Mouse (Mus musculus): ENCODE results near the gene Pigu.
A peak's percentile ranks its signal among the peaks of the same experiment; 100 is the strongest.

Pigu gene

DNA sequence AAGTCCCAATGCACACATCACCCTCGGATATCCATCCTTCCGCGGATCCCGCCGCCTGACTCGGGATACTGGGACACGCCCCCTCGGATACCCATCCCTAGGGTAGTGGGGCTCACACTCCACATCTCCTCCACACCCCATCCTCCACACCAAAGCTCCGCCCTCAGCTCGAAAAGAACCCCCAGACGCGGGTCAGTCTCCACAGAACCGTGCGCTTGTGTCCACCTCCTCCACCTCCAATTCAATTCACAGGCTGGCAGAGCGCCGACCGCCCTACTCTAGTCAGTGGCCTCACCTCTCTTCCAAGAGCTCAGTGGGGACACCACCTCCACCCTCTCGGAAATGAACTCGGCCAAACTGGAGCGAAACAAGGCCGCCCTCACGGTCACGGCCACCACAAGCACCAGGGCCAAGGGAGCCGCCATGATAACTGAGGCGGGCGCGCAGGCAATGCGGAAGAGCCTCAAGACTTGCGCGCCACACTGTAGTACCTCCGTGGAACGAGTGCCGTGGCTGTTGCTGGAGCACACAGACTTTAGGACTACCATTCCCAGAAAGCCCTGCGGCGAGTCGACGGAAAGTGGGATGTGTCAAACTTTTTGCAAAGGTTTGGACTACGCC, at the start of gene Pigu:
Gene Pigu, minus strand, starts transcription at position 460 of the 621 bp plus-strand sequence.
- peak; percentile 94 for DNase-seq (ENCODE audit: low spot score)

DNA sequence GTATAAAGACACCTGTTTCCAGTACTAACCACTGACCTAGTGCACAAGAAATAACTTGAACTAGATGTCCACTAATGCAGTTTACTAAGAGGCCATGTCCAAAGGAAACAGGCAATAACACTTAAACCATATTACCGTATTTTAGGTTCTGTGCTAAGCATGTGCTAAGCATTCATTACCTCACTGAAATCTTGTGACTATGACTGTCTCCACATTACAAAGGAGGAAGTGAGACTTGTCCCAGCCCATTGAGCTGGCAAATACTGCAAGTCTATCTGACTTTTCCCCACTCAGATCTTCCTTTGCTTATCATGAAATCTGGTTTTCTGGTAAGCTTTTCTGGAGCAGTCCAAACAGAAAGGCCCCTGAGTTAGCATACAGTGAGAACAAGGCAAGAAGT, 47.4 kb upstream of the Pigu start:
- no peak for DNase-seq (ENCODE audit: low spot score)

DNA sequence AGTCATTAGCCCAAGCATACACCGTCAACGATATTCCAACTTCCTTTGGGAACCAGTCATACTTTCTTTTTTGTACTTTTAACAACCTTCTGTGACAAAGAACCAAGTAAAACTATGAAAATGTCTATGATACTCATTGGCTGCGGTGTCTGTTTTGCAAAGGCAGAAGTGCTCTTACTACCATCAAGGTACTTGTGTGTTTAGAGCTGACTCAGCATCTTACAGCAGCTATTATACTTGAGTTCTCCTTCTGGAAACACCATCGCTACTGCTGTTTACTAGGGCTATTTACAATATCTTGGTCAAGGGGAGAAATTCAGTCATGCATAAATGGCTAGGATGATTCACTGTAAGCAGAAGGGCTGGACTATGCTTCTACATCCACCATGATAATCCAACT, 44.7 kb upstream of the Pigu start:
- DNase-seq (ENCODE audit: low spot score), result no peak

DNA sequence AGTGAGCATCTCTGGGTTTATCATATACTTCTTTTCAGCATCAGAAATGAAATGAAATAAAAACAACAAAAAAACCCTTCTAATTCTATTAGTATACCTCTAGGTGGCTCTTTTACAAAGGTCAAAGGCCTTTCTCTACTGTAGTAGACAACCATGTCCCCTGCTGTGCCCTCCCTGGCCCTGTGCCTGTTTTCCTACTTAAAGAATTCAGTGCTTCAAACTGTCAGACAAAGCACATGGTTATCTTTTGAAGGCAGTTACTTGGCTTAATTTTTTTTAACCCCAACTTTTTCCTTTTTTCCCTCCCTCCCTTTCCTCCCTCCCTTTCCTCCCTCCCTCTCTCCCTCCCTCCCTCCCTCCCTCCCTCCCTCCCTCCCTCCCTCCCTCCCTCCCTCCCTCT, 43.0 kb upstream of the Pigu start:
- DNase-seq (ENCODE audit: low spot score), result no peak

DNA sequence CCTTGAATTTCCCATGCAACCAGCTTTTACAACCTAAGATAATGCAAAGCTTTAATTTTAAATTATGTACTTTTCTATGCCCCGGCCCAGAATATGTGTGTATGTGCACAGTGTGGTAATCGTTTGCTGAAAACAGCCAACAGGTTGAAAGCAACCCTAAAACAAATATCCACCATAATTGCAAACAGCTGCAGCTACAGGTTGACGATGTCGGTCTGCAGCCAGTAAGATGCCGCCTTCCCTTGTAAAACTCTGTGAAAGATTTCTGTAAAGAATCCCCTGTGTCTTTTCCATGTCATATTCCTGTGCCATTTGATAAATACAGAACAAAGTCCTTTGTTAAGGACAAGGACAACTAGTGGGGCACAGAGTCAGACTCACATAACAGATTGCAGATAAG, 37.4 kb upstream of the Pigu start:
- DNase-seq (ENCODE audit: low spot score), result no peak

DNA sequence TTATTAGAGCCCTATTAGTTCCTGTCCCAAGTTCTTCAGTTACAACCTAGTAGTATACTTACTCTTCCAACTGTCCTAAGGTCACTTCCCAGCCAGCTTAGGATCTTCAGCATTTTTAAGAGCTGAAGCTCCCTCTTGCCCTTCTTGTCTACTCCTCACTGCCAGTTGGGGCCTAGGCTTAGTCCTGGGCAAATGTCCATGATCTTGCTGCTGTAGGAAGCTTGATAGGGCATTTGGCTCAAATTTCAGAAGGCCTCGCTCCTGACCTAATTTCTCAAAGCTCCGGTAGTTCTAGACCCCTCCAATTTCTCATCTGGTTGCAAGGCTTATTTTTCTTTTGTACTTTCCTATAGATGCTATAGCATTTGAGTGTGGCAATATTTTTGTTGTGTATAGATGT, 31.3 kb upstream of the Pigu start:
- no peak for DNase-seq (ENCODE audit: low spot score)

DNA sequence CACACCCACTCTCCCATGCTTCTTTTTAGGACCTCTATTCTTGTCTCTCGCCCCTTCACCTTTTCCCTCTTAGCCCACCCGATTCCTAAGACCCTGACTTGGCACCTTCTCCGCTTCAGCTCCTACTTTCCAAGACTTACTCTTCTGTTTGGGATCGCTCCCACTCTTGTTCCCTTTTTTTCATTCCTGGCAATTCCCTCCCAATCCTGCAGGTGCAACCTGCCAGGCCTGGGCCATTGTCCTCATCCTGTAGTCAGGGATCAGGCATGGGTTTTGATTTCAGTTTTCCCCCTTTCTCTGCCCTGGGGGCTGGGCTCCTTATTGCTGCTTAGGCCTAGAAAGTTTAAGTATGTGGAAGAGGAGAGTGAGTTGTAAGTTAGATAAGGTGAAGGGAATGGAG, 29.8 kb upstream of the Pigu start:
- no peak for DNase-seq (ENCODE audit: low spot score)

DNA sequence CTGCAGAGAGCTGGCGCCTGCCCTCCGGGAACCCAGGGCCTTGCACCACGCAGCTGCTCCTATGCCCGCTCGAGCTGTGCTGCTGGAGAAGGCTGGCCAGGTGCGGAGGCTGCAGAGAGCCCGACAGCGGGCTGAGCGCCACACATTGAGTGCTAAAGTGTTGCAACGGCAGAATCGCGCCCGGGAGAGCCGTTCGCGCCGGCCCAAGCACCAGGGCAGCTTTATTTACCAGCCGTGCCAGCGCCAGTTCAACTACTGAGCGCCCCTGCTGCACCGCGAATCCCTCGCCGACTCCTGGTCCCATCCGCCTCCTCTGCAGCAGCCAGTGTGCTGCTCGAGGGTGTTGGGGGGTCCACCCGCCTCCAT, 29.3 kb upstream of the Pigu start:
- no peak for DNase-seq (ENCODE audit: low spot score)

DNA sequence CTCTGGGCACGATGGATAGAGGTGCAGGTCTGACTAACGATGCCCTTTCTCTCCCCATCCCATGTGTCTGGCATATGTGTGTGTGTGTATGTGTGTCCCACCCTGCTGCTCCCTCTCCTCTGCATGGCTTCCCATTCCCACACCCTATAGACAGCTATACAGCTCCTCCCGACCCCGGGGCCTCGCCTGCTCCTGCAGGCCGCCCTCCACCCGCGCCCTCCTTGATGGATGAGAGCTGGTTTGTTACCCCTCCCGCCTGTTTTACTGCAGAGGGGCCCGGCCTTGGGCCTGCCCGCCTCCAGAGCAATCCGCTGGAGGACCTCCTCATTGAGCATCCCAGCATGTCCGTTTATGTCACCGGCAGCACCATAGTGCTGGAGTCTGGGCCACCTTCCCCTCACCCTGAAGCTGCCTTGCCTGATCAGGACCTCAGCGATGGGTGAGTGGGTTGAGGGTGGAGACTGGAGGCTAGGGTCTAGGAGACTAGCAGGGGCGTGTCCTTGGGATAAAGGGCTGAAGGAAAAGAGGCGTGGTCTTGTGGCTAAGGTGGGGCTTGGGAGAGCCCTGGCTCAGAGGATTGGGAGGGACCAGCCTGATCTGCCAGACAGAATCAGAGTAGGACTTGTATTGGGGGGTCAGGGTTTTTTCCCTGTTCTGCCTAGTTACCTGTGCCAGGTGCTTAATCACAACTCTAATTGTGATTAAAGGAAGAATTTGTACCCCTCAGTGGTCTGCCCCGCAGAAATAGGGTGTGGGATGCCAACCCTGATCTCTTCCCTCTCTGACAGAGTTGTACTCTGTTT, 28.7 kb upstream of the Pigu start:
- no peak for DNase-seq (ENCODE audit: low spot score)

DNA sequence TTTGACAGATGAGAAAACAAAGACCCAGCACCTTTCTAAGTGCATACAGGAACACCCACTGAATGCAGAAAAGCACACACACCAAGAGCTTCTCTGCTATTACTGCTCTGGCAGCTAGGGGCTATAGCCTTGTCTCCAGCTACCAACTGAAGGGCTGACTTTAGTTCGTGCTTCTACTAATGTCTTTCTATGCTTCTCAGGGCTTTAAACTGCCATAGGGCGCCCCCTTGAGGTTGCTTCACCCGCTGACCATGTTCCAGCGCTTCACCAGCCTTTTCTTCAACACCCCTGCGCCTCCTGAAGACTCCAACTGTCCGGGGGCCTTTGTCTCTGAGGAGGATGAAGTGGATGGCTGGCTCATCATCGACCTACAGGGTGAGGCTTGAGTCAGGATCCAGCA, 27.9 kb upstream of the Pigu start:
- DNase-seq (ENCODE audit: low spot score), result peak; percentile 87

DNA sequence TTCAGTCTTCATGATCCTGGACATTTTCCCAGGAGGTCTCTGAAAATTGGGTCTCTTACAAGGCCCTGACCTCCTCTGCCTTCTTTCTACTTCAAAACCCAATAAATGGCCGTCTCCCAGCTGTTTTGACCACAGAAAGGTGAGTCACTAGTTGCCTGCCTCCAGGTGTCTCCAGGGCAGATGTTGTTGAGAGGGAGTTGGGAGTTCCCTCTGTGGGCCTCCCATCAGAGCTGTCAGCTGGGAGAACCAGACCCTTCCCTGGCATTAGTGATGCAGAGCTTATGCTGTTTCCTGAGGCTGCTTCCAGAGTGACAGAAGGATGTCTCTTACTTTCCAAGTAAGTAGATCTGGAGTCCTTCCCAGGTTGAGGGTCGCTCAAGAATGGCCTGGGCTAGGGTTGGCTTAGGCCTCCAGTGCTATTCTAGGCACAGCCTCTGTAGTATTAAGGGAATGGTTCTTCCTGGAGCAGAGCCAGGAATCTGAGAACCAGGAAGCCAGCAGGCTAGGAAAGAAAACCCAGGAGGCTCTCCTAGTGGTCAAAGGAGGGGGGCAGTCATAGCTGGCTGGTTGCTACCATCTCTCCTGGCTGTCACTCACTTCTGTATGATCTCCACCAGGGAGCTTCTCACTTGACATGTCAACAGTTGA, 25.7 kb upstream of the Pigu start:
- DNase-seq (ENCODE audit: low spot score), result peak; percentile 33

DNA sequence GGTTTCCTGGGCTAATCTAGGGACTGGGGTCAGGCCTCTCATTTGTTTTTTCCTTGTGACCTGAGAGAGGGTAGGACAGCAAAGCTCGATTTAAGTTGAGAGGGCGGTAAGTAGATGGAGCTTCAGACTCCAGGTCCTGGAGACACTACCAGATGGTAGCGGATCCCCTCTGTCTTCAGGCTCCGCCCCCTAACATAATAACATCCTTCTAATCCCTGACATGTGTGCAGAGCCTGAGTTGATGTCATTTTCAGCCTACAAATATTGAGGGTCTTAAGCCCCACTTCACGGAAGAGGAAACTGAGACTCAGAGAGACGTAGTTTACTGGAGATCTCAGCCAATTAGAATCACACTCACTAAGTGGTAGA, 25.1 kb upstream of the Pigu start:
- DNase-seq (ENCODE audit: low spot score), result no peak

DNA sequence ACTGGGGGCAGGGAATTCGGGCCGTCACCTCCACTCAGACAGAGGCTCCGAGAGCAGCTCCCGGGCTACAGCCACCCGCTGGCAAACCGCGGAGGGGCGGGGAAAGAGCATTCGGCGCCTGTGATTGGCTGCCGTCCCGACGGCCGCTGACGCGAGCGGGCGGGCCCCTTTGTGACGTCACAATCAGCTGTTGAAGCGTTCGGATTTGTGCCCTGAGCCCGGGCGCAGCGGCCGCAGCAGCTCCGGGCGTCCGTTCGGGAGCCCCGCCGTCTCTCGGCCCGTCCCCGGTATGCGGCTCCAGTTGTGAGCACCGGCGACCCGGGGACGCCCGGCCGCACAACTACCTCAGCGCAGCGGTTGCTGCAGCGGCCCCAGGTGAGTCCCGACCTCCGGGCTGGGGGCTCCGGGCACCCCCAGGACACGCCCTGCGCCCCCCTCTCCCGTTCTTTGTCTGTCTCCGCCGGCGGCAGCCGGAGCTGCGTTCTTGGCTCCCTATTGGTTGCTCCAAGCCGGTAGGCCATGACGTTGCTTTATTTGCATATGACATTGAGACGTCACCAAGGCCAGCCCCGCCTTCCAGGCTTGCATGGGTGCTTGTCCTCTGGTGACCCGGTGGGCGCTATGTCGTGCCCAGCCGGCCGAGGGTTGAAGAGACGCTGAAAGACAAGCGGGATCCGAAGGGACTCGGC, 24.6 kb upstream of the Pigu start:
- DNase-seq (ENCODE audit: low spot score), result peak; percentile 98

DNA sequence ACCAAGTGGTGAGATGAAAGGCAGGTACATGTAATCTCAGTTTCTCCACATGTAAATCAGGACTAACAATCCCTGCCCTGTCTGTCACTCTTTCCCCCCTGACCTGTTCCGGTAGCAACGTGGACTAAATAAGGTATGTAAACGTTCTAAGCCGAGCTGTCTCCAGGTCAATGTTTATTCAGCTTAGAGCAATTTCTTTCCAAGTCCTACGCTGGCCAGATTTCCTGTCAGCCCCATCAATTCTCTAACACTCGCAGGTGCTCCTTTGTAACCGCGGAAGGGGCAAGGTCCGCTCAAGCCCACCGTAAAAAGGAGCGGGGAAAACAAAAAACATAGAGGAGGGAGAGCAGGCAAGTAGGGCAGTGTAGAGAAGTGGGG, 23.8 kb upstream of the Pigu start:
- DNase-seq (ENCODE audit: low spot score), result no peak

DNA sequence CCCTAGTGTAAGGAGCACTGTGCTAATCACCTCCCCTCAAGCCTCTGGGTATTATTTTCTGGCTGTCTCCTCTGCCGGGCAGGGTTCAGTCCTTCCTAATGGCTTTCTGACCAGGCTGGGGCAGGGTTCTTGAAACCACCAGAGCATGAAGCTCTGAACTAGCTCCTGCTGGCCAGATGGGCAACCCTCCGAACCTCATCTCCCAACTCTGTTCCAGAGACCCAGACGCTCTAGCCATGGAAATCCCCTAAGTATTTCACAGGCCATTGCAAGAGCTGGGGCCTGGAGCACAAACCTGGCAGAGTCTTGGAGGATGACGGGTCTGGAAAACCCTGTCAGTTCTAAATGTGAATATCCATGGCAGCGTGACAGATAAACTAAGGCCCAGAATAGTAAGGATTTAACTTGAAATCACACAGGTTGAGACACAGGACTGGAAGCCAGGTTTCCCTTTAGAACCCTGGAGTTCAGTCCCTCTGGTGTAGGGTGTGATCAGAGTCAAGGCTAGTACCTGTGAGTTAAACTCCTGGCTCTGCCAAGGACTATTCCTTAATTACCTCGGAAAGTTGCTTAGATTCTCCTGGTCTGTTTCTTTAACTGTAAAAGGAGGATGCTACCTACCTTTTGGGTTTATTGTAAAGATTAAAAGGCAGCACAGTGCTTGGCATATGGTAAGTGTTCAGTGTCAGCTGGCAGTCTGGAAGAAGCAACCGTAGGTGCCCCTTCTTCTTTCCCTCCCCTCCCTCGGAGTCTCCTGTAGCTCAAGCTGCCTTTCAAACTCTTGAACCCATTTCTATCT, 23.2 kb upstream of the Pigu start, which contains the start of gene Trp53inp2:
Gene Trp53inp2, plus strand, starts transcription at position 799 of the 799 bp plus-strand sequence.
- DNase-seq (ENCODE audit: low spot score), result no peak

DNA sequence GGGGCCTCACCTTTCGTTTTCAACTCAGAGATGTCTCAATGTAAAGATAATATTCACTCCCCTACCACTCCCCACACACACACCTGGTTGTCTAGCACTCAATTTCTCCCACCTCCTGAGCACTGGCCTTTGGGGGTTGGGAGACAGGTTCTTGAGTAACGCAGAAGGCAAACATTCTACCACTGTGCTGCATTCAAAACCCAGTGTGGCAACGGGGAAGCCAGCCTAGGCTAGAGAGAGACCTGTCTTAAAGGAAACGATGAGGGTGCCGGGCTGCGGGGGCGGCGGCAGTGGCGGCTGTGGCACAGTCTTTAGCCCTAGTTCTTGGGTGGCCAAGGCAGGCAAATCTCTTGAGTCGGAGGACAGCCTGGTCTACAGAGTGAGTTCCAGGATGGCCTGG, 19.0 kb upstream of the Pigu start:
- DNase-seq (ENCODE audit: low spot score), result no peak

DNA sequence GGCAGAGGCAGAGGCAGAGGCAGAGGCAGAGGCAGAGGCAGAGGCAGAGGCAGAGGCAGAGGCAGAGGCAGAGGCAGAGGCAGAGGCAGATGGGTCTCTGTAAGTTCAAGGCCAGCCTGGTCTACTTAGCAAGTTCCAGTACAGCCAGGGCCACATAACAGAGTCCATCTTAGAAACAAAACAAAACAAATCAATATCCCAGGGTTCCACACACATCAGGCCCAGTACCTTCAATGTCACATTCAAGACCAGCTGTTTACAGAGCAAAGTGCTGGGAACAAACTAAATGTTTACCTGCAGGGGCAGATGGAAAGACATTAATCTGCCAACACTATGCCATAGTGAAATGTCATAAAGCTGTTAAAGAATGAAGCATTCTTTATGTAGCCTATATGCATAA, 17.3 kb upstream of the Pigu start:
- no peak for DNase-seq (ENCODE audit: low spot score)

DNA sequence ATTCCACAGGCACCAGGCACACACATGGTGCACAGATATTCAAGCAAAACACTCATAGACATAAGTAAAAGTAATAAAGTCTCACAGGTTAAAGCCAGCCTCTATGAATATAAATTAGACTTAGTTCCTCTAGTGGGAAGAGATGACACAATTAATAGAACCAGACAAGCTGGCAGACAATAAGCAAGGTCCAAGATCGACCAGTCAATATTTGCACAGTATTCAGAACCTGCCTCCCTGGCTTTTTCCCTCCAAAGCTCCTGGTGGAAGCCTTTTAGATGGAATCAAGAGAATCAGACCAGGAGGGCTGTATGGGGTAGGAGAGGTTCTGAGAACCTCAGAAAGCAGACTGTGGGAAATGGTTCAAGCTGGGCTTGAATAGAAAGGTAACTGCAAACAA, 16.7 kb upstream of the Pigu start:
- DNase-seq (ENCODE audit: low spot score), result no peak

DNA sequence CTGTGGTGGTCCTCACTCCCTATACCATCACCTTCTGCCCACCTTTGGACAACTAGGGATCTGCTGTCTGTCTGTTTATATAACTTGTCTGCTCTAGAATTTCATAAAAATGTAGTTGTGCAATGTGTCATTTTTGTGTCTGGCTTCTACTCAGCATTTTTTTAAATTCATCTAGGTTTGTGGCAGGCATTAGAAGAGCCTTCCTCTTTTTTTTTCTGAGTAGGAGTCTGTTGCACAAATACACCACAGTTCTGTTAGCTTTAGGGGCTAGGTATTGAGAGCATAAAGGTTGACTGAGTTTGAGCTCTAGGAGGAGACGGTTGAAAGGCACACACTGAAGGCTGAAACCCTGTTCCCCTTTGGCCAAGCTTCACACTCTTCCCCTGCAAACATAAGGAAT, 16.1 kb upstream of the Pigu start:
- no peak for DNase-seq (ENCODE audit: low spot score)

DNA sequence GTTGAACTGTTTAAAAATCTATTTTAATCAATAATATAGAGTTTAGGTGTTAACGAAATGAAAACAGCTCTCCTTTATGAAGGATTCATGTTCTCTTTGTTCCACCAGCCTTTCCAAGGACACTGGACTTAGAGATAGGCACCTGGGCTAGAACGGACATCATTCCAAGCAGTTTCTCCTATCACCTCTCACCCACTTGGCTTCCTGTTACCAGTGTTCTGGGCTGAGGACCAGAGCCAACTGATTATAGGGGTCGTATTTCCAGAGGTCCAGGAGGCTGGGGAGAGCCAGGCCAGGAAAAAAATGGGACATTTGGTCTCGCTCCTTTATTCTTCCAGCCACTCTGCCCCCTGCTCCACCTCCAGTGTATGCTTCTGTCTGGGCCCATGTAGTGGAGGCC, 15.2 kb upstream of the Pigu start:
- no peak for DNase-seq (ENCODE audit: low spot score)

DNA sequence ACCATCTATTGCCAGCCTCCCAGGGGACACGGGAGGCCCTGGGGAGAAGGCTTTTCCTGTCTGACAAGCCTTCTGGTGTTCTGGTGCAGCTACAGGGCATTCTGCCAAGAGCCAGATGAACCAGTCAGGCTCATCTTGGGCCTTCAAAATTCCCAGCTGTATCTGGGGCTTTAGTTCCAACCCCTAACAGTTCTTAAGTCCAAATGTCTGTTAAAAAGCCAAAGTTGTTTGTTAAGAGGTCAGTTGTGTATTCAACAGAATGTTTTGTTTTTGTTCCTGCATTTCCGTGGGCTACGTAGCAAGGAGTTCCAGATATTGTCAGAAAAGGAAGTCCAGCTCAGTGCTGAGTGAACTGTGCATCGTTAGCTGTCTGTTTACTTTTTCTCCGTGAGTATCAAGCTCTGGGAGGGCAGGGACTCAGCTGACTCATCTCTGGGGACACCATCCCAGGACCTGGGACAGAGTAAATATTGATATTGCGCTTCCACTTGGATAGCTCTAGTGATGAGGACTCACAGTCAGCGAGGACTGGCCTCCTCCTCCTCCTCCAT, 12.2 kb upstream of the Pigu start:
- DNase-seq (ENCODE audit: low spot score), result peak; percentile 67

Data from urinary bladder, postnatal 14 days (tissue).